Mouse (Mus musculus) C3H10T1/2 (cell line): ENCODE data around the gene Slc20a1. TPM values are rescaled to one million over a fixed set of nuclear protein-coding genes. Genes with fewer than 3 reads are reported as not detected.

Experiments used
- polyA plus RNA-seq, 2 experiments: library from polyadenylated mRNA; unstranded; fragments of >200 nt; fragmentation: generic; extraction: Trizol; gene quantifications; one replicate each; pipeline ENCODE4 v1.2.1; 2012; ENCODE audit warnings: missing spikeins in 2 of 2

Slc20a1 gene
- polyA plus RNA-seq: 1 to 10 TPM; 4.7 to 5.3 TPM

GRCm38 (mm10) chr2:129198436-129199327 lies at the start of gene Slc20a1:
Gene Slc20a1, plus strand, starts transcription at chr2:129198764.

Other genes with a start within 250 kb of the Slc20a1 start
- gene Zc3h6, start 231.4 kb upstream of the Slc20a1 start, polyA plus RNA-seq: 1 to 10 TPM in 1 of 2 experiments, under 1 TPM in 1; 0.33 to 1.6 TPM
- gene Gm10762, start 231.0 kb upstream of the Slc20a1 start, polyA plus RNA-seq: 1 to 10 TPM; 2.0 to 3.4 TPM
- gene Vinac1, start 150.6 kb upstream of the Slc20a1 start, polyA plus RNA-seq: under 1 TPM in 1 of 2 experiments, not detected in 1; 0.04 TPM
- 1 to 10 TPM; 2.1 to 8.3 TPM for gene Ttl, start 132.8 kb upstream of the Slc20a1 start, polyA plus RNA-seq
- 1 to 10 TPM; 5.5 to 8.0 TPM for gene Polr1b, start 97.8 kb upstream of the Slc20a1 start, polyA plus RNA-seq
- 10 to 100 TPM; 25.2 to 41.0 TPM for gene Chchd5, start 69.1 kb upstream of the Slc20a1 start, polyA plus RNA-seq
- 10 to 100 TPM in 1 of 2 experiments, 1 to 10 TPM in 1; 1.8 to 21.4 TPM for gene Ckap2l, start 98.4 kb downstream of the Slc20a1 start, polyA plus RNA-seq
- not detected for gene Il1a, start 111.2 kb downstream of the Slc20a1 start, polyA plus RNA-seq
- gene Il1b, start 172.4 kb downstream of the Slc20a1 start, polyA plus RNA-seq: not detected